Mouse (Mus musculus) urinary bladder, postnatal 4 days (tissue): ENCODE results near the gene H2-Aa.

Experiments
- DNase-seq, 2 experiments: peaks; one replicate each; pipeline ENCODE4 v3.0.0; 2021 to 2022; ENCODE audit warnings: low spot score in 2 of 2

The H2-Aa gene

DNA sequence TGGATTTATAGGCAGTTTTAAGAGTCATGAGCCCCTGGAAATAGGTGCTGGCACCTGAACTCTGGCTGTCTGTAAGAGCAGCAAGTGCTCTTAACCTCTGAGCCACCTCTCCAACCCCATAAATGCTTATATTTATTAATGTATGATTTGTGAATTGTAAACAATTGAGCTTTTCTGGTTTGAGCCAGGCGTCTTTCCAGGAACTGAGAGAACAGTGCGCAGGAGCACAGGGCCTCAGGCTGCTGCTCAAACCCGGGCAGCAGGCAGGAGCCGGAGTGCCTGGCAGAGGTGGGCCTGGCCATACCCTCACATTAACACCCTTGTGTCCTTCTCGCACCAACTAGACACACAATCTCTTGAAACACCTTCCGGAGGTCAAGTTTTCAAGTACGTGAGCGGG lies 12.4 kb upstream of the H2-Aa start:
- no peak for DNase-seq

GRCm38 (mm10) chr17:34299356-34299755 lies 11.7 kb upstream of the H2-Aa start:
- DNase-seq, result no peak

DNA sequence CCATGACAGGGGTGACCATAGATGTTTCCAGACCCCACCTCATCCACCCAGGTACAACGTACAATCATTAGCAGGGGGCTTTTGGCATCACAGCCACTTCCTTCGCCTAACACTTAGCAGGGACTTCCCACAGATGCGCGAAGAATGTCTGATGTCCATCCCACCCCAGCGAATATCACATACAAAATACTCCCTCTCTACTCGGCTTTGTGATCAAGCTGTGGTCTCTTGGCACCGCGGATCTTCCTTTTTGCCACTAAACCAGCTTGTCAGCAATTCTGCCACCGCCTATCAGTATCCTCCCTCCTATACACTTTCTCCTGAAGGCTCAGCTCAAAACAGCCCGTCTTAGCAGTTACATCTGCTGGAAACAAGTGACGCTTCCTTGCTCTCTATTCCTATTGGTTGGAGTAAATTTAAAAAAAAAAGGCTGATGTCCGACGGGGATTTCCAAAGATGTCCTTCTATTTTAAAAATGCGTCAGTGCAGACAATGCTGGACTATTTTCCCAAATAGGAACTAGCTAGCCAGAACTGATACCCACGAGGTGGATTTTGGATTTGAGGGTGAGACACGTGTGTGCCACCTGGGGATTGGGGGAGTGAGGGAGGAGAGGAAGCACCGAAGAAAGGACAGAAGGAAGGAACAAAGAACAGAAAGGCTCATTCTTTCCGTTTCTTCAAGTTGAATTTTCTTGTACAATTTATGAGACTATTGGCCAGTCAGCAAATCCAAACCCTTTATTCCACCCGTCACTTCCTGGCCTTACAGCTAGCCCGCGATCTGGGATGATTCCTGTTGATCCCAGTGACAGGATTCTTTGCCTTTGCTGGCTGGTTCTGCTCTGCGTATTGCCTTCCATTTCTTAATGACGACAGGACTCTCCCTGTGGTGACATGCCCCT lies 8.5 kb upstream of the H2-Aa start:
- no peak for DNase-seq

DNA sequence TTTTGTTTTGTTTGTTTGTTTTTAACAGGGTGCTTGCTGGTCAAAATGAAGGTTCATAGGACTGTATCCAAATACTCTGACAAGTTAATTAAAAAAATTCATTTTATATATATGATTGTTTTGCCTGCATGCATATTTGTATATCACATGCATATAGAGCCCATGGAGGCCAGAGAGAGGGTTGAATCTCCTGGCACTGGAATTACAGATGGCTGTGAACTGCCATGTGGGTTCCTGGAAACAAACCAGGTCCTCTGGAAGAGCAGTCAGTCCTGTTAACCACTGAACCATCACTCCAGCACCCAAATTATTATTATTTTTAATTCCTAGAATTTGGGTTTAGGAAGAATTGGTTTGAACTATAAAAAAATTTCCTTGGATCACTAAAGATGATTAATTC lies 7.7 kb upstream of the H2-Aa start:
- peak in 1 of 2 experiments; percentile 13 for DNase-seq

DNA sequence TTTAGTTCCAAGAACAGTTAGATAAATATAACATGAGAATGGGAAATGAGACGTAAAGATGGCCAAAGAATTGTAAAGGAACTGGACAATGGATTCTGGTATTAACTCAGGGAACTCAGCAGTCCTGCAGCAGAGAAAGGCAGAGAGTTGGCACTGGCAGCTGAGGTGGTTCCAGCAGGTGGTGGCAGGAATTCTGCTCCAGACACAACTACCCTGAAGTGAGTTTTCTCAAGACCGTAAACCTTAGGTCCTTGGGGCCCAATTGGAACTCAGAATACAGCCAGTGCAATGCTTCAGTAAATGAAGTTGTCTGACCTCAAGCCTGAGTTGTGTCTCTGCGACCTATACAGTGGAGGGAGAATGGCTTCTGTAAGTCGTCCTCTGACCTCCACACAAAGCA lies 6.6 kb upstream of the H2-Aa start:
- DNase-seq, result no peak

GRCm38 (mm10) chr17:34293533-34293932 lies 5.9 kb upstream of the H2-Aa start:
- no peak for DNase-seq

DNA sequence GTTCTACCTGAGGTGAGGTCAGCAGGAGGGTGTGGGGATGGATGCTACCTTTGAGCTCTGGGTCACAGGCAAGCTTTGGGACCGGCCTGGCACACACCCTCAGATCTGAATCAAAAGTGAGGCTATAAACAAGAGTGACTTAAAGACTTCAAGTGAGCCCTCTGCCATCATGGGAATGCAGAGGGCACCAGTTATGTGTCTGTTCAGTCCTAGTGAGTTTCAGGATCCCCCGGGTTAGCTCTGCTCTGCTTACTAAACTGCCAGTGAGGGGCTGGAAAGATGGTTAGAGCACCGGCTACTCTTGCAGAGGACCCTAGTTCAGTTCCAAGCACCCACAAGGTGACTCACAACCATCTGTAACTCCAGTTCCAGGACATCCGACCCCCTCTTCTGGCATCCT lies 4.9 kb upstream of the H2-Aa start:
- peak in 1 of 2 experiments; percentile 17 for DNase-seq

GRCm38 (mm10) chr17:34291609-34292008 lies 4.0 kb upstream of the H2-Aa start:
- peak; percentile 55 to 81 for DNase-seq

DNA sequence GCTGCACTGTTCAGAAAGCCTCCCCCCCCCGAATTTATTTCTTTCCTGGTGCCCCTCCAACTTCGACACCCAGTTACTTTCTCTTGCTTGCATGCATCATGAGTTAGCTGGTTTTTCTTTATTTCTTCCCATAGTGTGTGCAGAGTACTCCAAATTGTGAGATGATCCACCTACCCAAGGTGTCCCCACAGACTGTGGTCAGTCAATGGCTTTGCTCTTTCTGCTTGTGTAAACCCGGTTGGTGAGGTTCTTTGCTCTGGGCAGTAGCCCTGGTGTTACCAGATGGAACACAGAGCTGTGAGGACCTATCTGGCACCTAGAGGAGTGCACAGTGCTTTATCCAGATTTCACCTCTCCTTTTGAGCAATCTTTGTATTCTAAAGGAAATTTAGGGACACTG lies 508 bp upstream of the H2-Aa start:
- DNase-seq, result no peak

- DNase-seq, result no peak
Observed at GRCm38 (mm10) chr17:34286999-34287398, 624 bp downstream of the H2-Aa start.

DNA sequence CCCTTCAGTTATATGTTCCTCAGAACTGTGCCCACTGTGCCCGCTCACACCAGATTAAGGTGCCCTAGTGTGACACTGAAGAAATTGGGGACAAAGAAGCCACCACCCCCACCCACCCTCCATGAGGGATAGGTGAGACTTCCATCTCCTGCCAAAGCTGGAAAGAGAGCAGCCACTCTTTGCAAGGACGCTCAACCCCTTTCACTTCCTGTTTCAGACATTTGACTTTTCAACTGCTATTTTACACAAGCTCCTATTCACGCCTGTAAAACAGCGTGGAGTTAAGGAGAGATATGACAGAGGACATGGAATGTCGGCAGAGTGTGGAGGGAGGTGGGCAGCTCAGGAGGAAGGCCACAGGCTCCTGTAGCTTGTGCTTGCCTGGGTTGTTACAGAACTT lies 1.1 kb downstream of the H2-Aa start:
- DNase-seq, result no peak

- no peak for DNase-seq
Observed at GRCm38 (mm10) chr17:34285848-34286247, 1.8 kb downstream of the H2-Aa start.

- DNase-seq, result no peak
Observed at GRCm38 (mm10) chr17:34285371-34285770, 2.3 kb downstream of the H2-Aa start.

DNA sequence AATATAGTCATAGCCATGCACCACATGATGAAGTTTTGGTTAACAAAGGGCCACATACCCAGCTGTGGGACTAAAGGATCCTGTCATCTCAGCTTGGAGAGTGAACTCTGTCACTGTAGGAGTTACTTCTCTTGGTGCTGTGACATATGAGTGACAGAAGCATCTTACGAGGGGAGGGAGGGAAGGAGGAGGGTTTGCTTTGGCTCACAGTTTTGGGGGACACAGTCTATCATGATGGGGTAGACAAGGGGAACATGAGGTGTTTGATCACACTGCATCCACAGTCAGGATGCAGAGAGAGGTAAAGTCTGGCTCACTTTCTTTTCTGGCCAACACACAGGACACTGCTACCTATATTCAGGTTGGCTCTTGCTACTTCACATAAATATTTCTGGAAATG lies 5.8 kb downstream of the H2-Aa start:
- DNase-seq, result no peak

GRCm38 (mm10) chr17:34280499-34281038 lies 7.1 kb downstream of the H2-Aa start:
- no peak for DNase-seq

- DNase-seq, result no peak
Observed at GRCm38 (mm10) chr17:34272102-34272501, 15.5 kb downstream of the H2-Aa start.

GRCm38 (mm10) chr17:34270940-34271339 lies 16.7 kb downstream of the H2-Aa start:
- DNase-seq, result no peak

GRCm38 (mm10) chr17:34270230-34270629 lies 17.4 kb downstream of the H2-Aa start:
- no peak for DNase-seq

DNA sequence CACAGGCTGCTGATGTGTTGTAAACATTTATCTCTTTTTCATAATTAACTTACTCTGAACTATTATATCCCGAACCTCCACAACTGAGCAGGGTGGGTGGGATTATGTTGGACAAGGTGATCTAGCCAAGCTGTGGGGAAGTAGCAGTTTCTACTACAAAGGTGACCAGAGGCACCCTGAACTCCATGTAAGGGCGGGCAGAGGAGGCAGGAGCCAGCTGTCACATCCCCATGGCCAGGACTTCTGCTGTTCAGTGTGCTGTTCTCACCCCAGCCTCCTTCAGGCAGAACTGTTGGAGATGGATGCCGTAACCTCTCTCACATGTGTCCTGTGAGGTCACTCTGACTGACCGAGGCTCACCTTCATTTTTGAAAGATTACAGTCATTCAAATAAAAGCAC lies 17.8 kb downstream of the H2-Aa start:
- no peak for DNase-seq

DNA sequence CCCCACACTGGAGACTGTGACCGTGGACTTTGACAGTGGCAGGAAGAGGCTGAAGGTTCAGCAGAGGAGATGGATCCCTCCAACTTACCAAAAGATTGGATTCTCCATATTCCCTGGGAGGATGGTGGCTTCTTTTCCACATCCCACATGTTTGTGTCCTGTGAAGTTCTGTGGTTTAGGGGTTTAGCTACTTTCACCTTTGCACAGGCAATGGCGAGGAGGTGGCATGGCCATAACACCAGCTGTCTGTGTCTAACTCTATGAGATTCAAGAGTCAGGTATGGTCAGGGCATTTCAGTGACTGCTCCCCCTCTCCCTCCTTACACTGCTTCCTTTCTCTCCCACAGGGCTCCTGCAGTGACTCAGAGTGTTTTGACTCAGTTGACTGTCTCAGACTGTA lies 18.9 kb downstream of the H2-Aa start:
- DNase-seq, result no peak

DNA sequence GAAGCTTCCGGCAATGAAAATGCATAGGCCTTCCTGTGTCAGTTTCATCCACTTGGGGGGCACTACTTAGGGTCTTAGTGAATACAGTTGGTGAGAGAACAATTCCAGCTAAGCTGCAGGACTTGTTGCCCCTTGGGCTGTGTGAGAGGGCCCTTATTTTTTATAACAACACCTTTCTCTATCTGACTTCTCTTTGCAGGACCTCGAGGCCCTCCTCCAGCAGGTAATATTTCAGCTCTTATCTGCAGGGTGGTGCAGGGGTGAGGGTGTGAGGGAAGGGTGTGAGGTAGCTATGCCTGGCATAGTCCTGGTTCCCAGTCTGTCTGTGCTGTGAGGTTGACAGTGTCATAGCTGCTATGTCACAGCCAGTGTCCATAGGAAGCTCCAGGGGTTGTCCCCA lies 19.4 kb downstream of the H2-Aa start:
- no peak for DNase-seq

DNA sequence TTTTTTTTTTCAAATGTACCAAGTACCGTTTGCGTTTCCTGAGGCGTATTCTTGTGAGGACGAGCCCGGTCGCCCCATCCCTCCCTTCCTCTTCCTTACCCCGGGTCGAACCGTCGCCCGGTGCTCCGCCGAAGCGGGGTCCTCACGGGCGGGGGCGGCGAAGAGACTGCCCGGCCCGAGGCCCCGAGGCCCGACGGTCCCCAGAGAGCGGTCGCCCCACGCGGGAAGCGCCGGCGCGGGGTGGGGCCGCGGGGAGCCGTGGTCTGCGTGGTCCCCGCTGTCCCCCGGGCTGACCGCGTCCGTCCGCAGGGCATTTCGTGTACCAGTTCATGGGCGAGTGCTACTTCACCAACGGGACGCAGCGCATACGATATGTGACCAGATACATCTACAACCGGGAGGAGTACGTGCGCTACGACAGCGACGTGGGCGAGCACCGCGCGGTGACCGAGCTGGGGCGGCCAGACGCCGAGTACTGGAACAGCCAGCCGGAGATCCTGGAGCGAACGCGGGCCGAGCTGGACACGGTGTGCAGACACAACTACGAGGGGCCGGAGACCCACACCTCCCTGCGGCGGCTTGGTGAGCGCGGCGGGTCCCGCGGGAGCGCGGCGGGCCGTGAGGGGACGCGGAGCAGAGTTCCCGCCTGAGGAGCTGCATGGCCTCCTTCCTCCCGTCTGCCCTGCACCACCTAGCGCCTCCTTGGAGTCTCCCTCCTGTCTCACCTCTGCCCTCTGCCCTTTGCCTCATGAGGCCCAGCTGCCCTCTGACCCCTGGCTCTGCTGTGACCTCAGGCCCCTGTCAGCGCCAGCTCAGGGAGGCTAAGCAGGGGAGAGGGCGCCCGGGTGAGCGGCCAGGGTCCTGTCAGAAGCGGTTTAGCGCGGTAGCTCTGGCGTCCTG lies 22.9 kb downstream of the H2-Aa start:
- DNase-seq, result no peak
